Mouse (Mus musculus): ENCODE measurements around the gene Syngr1. TPM values are rescaled to one million over a fixed set of nuclear protein-coding genes. Genes with fewer than 3 reads are reported as not detected.

Gene Syngr1
- polyA plus RNA-seq, 1 experiment from 2014 or later = 44.5 TPM

DNA sequence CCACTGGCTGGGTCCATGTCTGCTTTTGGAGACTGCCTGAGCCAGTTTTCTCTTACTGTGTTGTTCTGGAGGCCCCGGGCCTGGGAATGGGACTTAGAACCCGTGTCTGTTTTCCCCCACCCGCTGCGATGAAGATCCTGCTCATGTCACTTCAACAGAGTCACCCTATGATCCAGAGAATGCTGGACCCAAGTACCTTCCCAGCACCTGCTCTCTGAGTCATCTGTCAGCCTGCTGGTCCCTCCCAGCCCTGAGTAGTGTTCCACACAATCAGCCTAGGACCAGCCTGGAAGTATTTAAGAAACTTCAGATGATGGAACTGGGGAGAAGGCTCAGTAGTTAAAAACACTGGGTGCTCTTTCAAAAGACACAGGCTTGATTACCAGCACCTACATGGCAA lies 72.6 kb downstream of the Syngr1 start:
- Histone ChIP-seq H3K27me3 (ENCODE audit: control insufficient read depth, insufficient read depth, low read length) (no peaks in the 10 kb centered on the region), H3K4me1 (ENCODE audit: control insufficient read depth in 2 of 2, insufficient read depth in 2 of 2, low read length in 2 of 2) (peaks cover 3 to 8% of the 10 kb centered on the region in 2 experiments; a peak in 2 of 4 replicates), H3K27ac (replicated peaks in 1 of 2; ENCODE audit: control insufficient read depth in 1 of 2, insufficient read depth in 1 of 2, low read depth in 2 of 2, low read length in 2 of 2) (no peak overlapping the region), H3K9ac (ENCODE audit: low read length) (no peak overlapping the region), H3K4me2 (ENCODE audit: low read length) (no peak overlapping the region), H3K4me3 (ENCODE audit: control insufficient read depth in 1 of 2, insufficient read depth in 1 of 2, low read depth in 1 of 2, low read length in 2 of 2) (no peak overlapping the region), H3K36me3 (ENCODE audit: control insufficient read depth, insufficient read depth, low read length) (peaks cover 43% of the 10 kb centered on the region), H3K9me3 (ENCODE audit: control insufficient read depth, low read length) (no peaks in the 10 kb centered on the region)
- 85% methylated on average over 4 of the region's 4 CpGs for WGBS
- ATAC-seq (ENCODE audit: insufficient number of reproducible peaks, insufficient read depth, low FRiP score, low read depth) = no peak

DNA sequence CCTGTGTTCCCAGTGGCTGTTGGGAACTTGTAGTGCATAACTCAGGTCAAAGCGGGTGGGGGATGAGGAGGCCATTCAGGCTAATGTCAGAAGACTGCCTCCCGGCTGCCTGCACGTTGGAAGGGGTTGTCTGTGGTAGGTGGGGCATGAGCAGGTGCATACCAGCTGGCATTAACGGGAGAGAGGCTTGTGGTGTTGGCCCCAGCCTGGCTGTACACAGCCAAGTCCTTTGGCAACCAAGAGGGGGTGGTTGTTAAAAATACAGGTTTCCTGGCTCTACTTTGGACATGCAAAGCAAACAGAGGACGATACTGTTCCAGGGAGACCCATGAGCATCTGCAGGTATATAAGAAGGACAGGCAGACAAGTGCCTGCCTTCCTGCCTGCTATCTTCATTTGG lies 74.3 kb downstream of the Syngr1 start:
- Histone ChIP-seq H3K27me3 (ENCODE audit: control insufficient read depth, insufficient read depth, low read length) (no peaks in the 10 kb centered on the region), H3K4me1 (ENCODE audit: control insufficient read depth in 2 of 2, insufficient read depth in 2 of 2, low read length in 2 of 2) (no peaks in the 10 kb centered on the region), H3K9me3 (ENCODE audit: control insufficient read depth, low read length) (no peaks in the 10 kb centered on the region), H3K4me3 (ENCODE audit: control insufficient read depth in 1 of 2, insufficient read depth in 1 of 2, low read depth in 1 of 2, low read length in 2 of 2) (no peak overlapping the region), H3K4me2 (ENCODE audit: low read length) (no peak overlapping the region), H3K27ac (replicated peaks in 1 of 2; ENCODE audit: control insufficient read depth in 1 of 2, insufficient read depth in 1 of 2, low read depth in 2 of 2, low read length in 2 of 2) (no peak overlapping the region), H3K36me3 (ENCODE audit: control insufficient read depth, insufficient read depth, low read length) (peaks cover 27% of the 10 kb centered on the region), H3K9ac (ENCODE audit: low read length) (no peak overlapping the region)
- WGBS = 46% methylated on average over 5 of the region's 5 CpGs
- ATAC-seq (ENCODE audit: insufficient number of reproducible peaks, insufficient read depth, low FRiP score, low read depth) = no peak

Small RNA genes lying within 50 kb of the gene (microRNA-seq; reads per million reads assigned to microRNA genes)
- gene Snord43 = 30.5 reads per million, percentile 36 among the genes with 10 or more reads in this experiment

Other genes with a start within 250 kb of the Syngr1 start
- 12.9 and 13.3 TPM in 2 replicates for gene Apobec3, start 199.7 kb upstream of the Syngr1 start, polyA plus RNA-seq (2014; fragmentation: Nextera tagmentation; extraction: Ambion mirVana)
- 0.78 and 1.5 TPM in 2 replicates for gene Cbx7, start 120.2 kb upstream of the Syngr1 start, polyA plus RNA-seq (2014; fragmentation: Nextera tagmentation; extraction: Ambion mirVana)
- gene Pdgfb, start 76.4 kb upstream of the Syngr1 start, polyA plus RNA-seq (2014; fragmentation: Nextera tagmentation; extraction: Ambion mirVana) = 4.9 and 5.2 TPM in 2 replicates
- gene Rpl3, start 534 bp downstream of the Syngr1 start, polyA plus RNA-seq (2014; fragmentation: Nextera tagmentation; extraction: Ambion mirVana) = 763 and 822 TPM in 2 replicates
- gene Tab1, start 41.8 kb downstream of the Syngr1 start, polyA plus RNA-seq (2014; fragmentation: Nextera tagmentation; extraction: Ambion mirVana) = 28.0 and 30.0 TPM in 2 replicates
- 0.78 and 1.9 TPM in 2 replicates for gene Mgat3, start 82.4 kb downstream of the Syngr1 start, polyA plus RNA-seq (2014; fragmentation: Nextera tagmentation; extraction: Ambion mirVana)
- 27.6 and 28.1 TPM in 2 replicates for gene Mief1, start 142.7 kb downstream of the Syngr1 start, polyA plus RNA-seq (2014; fragmentation: Nextera tagmentation; extraction: Ambion mirVana)
- gene AC140267.1, start 144.5 kb downstream of the Syngr1 start, polyA plus RNA-seq (2014; fragmentation: Nextera tagmentation; extraction: Ambion mirVana) = not detected in 2 replicates
- 69.6 and 71.5 TPM in 2 replicates for gene Atf4, start 163.8 kb downstream of the Syngr1 start, polyA plus RNA-seq (2014; fragmentation: Nextera tagmentation; extraction: Ambion mirVana)
- 41.5 and 45.9 TPM in 2 replicates for gene Rps19bp1, start 173.0 kb downstream of the Syngr1 start, polyA plus RNA-seq (2014; fragmentation: Nextera tagmentation; extraction: Ambion mirVana)
- not detected in 2 replicates for gene Cacna1i, start 195.9 kb downstream of the Syngr1 start, polyA plus RNA-seq (2014; fragmentation: Nextera tagmentation; extraction: Ambion mirVana)

Data from heart, embryonic 14.5 days (tissue).